Mouse (Mus musculus) right cerebral cortex, adult 2 months (tissue): ENCODE results near the gene Rab24.

Experiments
- DNase-seq, 2 experiments: peaks; one replicate each; pipeline ENCODE4 v3.0.0; 2021 to 2022; ENCODE audit warnings: low spot score in 2 of 2

Gene Rab24

GRCm38 (mm10) chr13:55321434-55322129 lies at the start of gene Rab24:
TSS of gene Rab24 (minus strand) at chr13:55321946.
- DNase-seq: peak; percentile 84 to 90

GRCm38 (mm10) chr13:55371007-55371681 lies 49.4 kb upstream of the Rab24 start:
- DNase-seq: no peak

GRCm38 (mm10) chr13:55370234-55370633 lies 48.5 kb upstream of the Rab24 start:
- no peak for DNase-seq

- DNase-seq: peak; percentile 72 to 73
Measured at GRCm38 (mm10) chr13:55369531-55370114, 47.9 kb upstream of the Rab24 start, which contains the start of gene Rgs14. TSS of gene Rgs14 (plus strand) at chr13:55369732.

- no peak for DNase-seq
Measured at GRCm38 (mm10) chr13:55368401-55368800, 46.7 kb upstream of the Rab24 start.

GRCm38 (mm10) chr13:55362453-55363060 lies 40.8 kb upstream of the Rab24 start, which contains the start of gene Lman2:
TSS of gene Lman2 (minus strand) at chr13:55362783.
- DNase-seq: peak; percentile 97 to 98

GRCm38 (mm10) chr13:55361974-55362452 lies 40.3 kb upstream of the Rab24 start:
- no peak for DNase-seq

GRCm38 (mm10) chr13:55361145-55361544 lies 39.4 kb upstream of the Rab24 start:
- no peak for DNase-seq

- no peak for DNase-seq
Measured at GRCm38 (mm10) chr13:55346745-55347144, 25.0 kb upstream of the Rab24 start.

GRCm38 (mm10) chr13:55344286-55344685 lies 22.5 kb upstream of the Rab24 start:
- peak; percentile 58 to 61 for DNase-seq

- no peak for DNase-seq
Measured at GRCm38 (mm10) chr13:55342469-55342868, 20.7 kb upstream of the Rab24 start.

- no peak for DNase-seq
Measured at GRCm38 (mm10) chr13:55339259-55339658, 17.5 kb upstream of the Rab24 start.

GRCm38 (mm10) chr13:55338131-55339054 lies 16.6 kb upstream of the Rab24 start:
- DNase-seq: no peak

- no peak for DNase-seq
Measured at GRCm38 (mm10) chr13:55337341-55337975, 15.7 kb upstream of the Rab24 start.

- DNase-seq: no peak
Measured at GRCm38 (mm10) chr13:55335701-55336100, 14.0 kb upstream of the Rab24 start.

GRCm38 (mm10) chr13:55332331-55332730 lies 10.6 kb upstream of the Rab24 start:
- DNase-seq: no peak

GRCm38 (mm10) chr13:55330567-55331400 lies 9.0 kb upstream of the Rab24 start:
- DNase-seq: no peak

- DNase-seq: peak; percentile 78 to 80
Measured at GRCm38 (mm10) chr13:55329683-55330566, 8.2 kb upstream of the Rab24 start, which contains the start of gene Mxd3. TSS of gene Mxd3 (minus strand) at chr13:55329823.
